Mouse (Mus musculus): Measurements from ENCODE around the gene Kxd1. TPM values are rescaled to one million over a fixed set of nuclear protein-coding genes. Genes with fewer than 3 reads are reported as not detected.

Kxd1 gene
- total RNA-seq, 2 experiments from 2014 or later, result 68.1 to 76.3 TPM

DNA sequence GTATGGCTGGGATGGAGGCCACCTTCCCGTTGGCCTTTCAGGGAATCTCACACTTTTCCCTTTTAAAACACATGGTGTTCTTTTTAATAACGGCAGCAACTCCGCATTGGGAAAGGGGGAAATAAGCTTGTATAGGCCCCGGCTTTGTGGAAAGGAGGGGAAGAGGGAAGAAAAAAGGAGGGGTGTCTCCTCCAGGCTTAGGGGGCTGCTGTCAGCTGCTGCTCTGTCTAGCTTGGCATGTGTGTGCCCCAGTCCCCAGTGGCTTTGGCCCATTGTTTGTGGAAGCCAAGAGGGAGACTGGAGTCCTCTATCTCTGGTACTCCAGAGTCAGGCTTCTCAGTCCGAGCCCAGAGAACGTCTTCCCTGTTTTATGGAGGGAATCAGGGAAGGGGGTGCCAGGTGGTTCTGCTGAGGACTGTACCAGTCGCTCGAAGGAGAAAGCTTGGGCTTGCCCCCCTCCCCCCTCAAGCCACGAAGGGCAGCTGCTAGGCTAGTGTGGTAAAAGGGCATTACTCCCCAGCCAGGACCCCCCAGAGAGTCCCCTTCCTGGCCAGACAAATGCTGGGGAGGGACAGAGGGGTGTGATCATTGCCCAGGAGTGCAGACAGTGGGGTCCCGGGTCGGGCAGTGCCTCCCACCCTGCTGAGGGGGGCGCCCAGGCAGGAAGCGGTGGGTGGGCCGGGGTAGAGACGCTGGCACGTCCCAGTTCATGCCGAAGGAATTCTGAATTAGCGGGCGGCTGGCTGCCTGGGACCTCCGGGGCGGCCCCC lies 32.6 kb downstream of the Kxd1 start:
- no peak for DNase-seq (ENCODE audit: low spot score in 2 of 2)

- no peak for DNase-seq (ENCODE audit: low spot score in 2 of 2)
These were observed 33.3 kb downstream of the Kxd1 start for GRCm38 (mm10) chr8:70494416-70494945.

- DNase-seq (ENCODE audit: low spot score in 2 of 2), result no peak
These were observed 33.9 kb downstream of the Kxd1 start for GRCm38 (mm10) chr8:70493692-70494415.

- no peak for DNase-seq (ENCODE audit: low spot score in 2 of 2)
These were observed 34.8 kb downstream of the Kxd1 start, which contains the start of gene Crlf1 for GRCm38 (mm10) chr8:70492664-70493640. TSS of gene Crlf1 (plus strand) at chr8:70493158.

GRCm38 (mm10) chr8:70490880-70491495 lies 36.8 kb downstream of the Kxd1 start:
- no peak for DNase-seq (ENCODE audit: low spot score in 2 of 2)

- DNase-seq (ENCODE audit: low spot score in 2 of 2), result no peak
These were observed 37.5 kb downstream of the Kxd1 start for GRCm38 (mm10) chr8:70490061-70490879.

DNA sequence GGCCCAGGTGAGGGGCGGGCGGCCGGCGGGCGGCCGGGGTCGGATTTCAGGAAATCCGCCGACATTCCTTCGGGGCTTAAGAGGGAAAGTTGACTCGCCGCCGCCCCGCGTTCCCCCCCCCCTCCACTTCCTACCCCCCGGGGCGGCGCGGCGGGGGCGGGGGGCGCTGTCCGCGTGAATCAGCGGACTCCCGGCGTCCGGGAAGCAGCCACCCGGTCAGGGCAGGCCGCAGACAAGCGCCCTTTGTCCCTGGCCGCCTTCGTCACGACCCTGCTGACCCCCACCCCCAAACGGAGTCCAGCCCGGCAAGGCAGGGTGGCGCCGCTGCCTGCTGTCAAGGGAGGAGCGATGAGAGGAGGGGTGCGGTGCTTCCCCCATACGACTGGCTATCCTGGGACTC lies 38.2 kb downstream of the Kxd1 start:
- DNase-seq (ENCODE audit: low spot score in 2 of 2), result no peak

DNA sequence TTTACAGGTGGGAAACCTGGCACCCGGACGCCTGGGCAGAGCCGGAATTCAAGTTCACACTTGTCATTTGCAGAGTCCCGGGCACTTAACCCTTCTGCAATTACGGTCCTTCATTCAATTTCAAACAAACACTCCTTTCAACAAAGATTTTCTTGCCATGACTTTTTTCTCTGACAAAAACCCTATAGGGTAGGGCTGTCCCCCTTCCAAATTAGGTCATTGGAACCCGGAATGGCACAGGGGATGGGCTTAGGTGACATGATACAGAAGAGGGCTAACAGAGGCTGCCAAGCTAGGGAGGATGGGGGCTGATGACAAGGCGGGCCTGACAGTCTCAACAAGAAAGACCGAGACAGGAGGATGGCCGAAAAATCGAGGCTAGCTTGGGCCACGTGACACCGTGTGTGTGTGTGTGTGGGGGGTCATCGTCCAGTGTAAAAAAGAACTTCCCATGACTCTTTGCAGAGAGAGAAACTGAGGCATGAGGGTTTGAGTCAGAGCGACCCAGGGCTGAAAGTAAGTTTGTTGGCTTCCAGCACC lies 38.8 kb downstream of the Kxd1 start:
- no peak for DNase-seq (ENCODE audit: low spot score in 2 of 2)

- no peak for DNase-seq (ENCODE audit: low spot score in 2 of 2)
These were observed 39.6 kb downstream of the Kxd1 start for GRCm38 (mm10) chr8:70487993-70488796.

- no peak for DNase-seq (ENCODE audit: low spot score in 2 of 2)
These were observed 40.7 kb downstream of the Kxd1 start, which contains the start of gene Tmem59l for GRCm38 (mm10) chr8:70486941-70487520. TSS of gene Tmem59l (minus strand) at chr8:70487358.

DNA sequence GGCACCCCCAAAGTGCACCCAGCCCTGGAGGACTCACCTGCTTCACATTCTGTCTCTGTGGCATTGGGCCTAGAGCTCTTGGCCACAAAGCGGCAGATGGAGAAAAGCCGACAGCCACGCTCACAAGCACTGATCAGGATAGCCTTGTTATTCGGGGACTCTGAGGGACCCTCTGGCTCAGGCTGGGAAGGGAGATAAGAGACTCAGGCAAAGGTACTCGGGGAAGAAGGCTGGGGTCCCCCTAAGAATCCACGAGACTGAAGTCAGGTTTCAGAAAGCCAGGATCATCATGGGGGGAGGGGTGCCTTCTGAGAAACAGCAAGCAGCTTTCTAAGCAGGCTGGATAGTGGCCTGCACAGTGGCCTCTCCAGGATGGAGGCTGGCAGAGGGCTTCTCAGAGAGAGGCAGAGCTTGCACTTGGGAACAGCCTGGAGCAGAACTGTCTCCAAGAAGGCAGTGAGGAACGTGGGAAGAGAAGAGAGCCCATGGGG lies 41.5 kb downstream of the Kxd1 start:
- no peak for DNase-seq (ENCODE audit: low spot score in 2 of 2)

GRCm38 (mm10) chr8:70482943-70483342 lies 44.8 kb downstream of the Kxd1 start:
- DNase-seq (ENCODE audit: low spot score in 2 of 2), result no peak

- no peak for DNase-seq (ENCODE audit: low spot score in 2 of 2)
These were observed 45.8 kb downstream of the Kxd1 start for GRCm38 (mm10) chr8:70481908-70482307.

- no peak for DNase-seq (ENCODE audit: low spot score in 2 of 2)
These were observed 50.3 kb downstream of the Kxd1 start for GRCm38 (mm10) chr8:70477269-70477982.

GRCm38 (mm10) chr8:70476333-70477268 lies 51.2 kb downstream of the Kxd1 start, which contains the start of gene Klhl26:
TSS of gene Klhl26 (minus strand) at chr8:70476968.
- peak; percentile 95 to 96 for DNase-seq (ENCODE audit: low spot score in 2 of 2)

GRCm38 (mm10) chr8:70471856-70472255 lies 55.9 kb downstream of the Kxd1 start:
- no peak for DNase-seq (ENCODE audit: low spot score in 2 of 2)
